Mouse (Mus musculus) kidney, embryonic 15.5 days (tissue): ENCODE data around the gene Mpp2. TPM values are rescaled to one million over a fixed set of nuclear protein-coding genes. Genes with fewer than 3 reads are reported as not detected.
A peak's percentile ranks its signal among the peaks of the same experiment; 100 is the strongest.

Source experiments
- ATAC-seq: fragments of 200-750 bp; cut with Nextera tagmentation; replicated peaks from 2 replicates; pipeline ENCODE4 v1.8.0; 2017; ENCODE audit warnings: moderate TSS enrichment; ENCODE audit not compliant: low FRiP score
- H3K27ac ChIP-seq: fragments of 300-500 bp; sonication (generic); 2 replicates; pipeline ENCODE4 v1.5.1; 2015; ENCODE audit warnings: mild to moderate bottlenecking, inconsistent platforms
- H3K27me3 ChIP-seq: fragments of 300-500 bp; sonication (generic); 2 replicates; pipeline ENCODE4 v1.6.1; 2015; ENCODE audit warnings: inconsistent platforms
- H3K36me3 ChIP-seq: fragments of 300-500 bp; sonication (generic); 2 replicates; pipeline ENCODE4 v1.6.1; 2015; ENCODE audit warnings: inconsistent platforms
- H3K4me1 ChIP-seq: fragments of 300-500 bp; sonication (generic); 2 replicates; pipeline ENCODE4 v1.6.1; 2015; ENCODE audit warnings: inconsistent platforms
- H3K4me2 ChIP-seq: fragments of 300-500 bp; sonication (generic); 2 replicates; pipeline ENCODE4 v1.6.1; 2015; ENCODE audit warnings: moderate library complexity, mild to moderate bottlenecking, inconsistent platforms
- H3K4me3 ChIP-seq: fragments of 300-500 bp; sonication (generic); replicated peaks from 2 replicates; pipeline ENCODE4 v1.5.1; 2015; ENCODE audit warnings: mild to moderate bottlenecking, inconsistent platforms
- H3K9ac ChIP-seq: fragments of 300-500 bp; sonication (generic); 2 replicates; pipeline ENCODE4 v1.6.1; 2015; ENCODE audit warnings: mild to moderate bottlenecking, inconsistent platforms
- H3K9me3 ChIP-seq: fragments of 300-500 bp; sonication (generic); replicated peaks from 2 replicates; pipeline ENCODE4 v1.6.1; 2016; ENCODE audit warnings: inconsistent platforms
- WGBS: fragments of 180-500 bp; shearing (Covaris S2); methylation state at CpG from one replicate; pipeline ENCODE4 v1.1.7; 2015; ENCODE audit warnings: mixed read lengths; 5-methylcytosine and 5-hydroxymethylcytosine counted together
- polyA plus RNA-seq: library from polyadenylated mRNA; unstranded; fragments of >200 nt; fragmentation: Nextera tagmentation; extraction: Ambion mirVana; gene quantifications from 2 replicates; pipeline ENCODE4 v1.2.1, GENCODE M21; 2015

The Mpp2 gene
- polyA plus RNA-seq, 1 experiment from 2014 or later, result 14.0 TPM

- Histone ChIP-seq H3K4me1 (peaks cover 8% of the 10 kb centered on the region), H3K36me3 (no peaks in the 10 kb centered on the region), H3K4me3 (no peak overlapping the region), H3K9ac (no peak overlapping the region), H3K9me3 (peaks cover 9% of the 10 kb centered on the region), H3K27ac (no peak overlapping the region), H3K27me3 (no peaks in the 10 kb centered on the region), H3K4me2 (no peak overlapping the region)
- WGBS, result 83% methylated on average over 6 of the region's 6 CpGs
- ATAC-seq, result no peak
Measured at GRCm38 (mm10) chr11:102043381-102043780, 44.9 kb downstream of the Mpp2 start.

DNA sequence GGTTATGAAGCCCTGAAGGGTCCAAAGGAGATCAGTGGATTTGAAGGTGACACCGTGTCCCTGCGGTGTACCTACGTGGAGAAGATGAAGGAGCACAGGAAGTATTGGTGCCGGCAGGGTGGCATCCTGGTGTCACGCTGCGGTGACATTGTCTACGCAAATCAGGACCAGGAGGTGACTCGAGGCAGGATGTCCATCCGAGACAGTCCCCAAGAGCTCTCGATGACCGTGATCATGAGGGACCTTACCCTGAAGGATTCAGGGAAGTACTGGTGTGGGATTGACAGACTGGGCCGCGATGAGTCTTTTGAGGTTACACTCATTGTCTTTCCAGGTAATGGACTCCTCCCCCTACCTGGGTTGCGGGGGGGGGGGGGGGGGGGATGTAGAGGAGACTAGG is 45.3 kb downstream of the Mpp2 start:
- H3K9ac ChIP-seq, result no peak overlapping the region
- no peak for ATAC-seq
- no peak overlapping the region for H3K27ac ChIP-seq
- H3K4me3 ChIP-seq, result no peak overlapping the region
- no peaks in the 10 kb centered on the region for H3K27me3 ChIP-seq
- no peaks in the 10 kb centered on the region for H3K36me3 ChIP-seq
- H3K9me3 ChIP-seq, result peaks cover 9% of the 10 kb centered on the region
- no peak overlapping the region for H3K4me2 ChIP-seq
- H3K4me1 ChIP-seq, result peaks cover 8% of the 10 kb centered on the region
- 87% methylated on average over 14 of the region's 14 CpGs for WGBS

DNA sequence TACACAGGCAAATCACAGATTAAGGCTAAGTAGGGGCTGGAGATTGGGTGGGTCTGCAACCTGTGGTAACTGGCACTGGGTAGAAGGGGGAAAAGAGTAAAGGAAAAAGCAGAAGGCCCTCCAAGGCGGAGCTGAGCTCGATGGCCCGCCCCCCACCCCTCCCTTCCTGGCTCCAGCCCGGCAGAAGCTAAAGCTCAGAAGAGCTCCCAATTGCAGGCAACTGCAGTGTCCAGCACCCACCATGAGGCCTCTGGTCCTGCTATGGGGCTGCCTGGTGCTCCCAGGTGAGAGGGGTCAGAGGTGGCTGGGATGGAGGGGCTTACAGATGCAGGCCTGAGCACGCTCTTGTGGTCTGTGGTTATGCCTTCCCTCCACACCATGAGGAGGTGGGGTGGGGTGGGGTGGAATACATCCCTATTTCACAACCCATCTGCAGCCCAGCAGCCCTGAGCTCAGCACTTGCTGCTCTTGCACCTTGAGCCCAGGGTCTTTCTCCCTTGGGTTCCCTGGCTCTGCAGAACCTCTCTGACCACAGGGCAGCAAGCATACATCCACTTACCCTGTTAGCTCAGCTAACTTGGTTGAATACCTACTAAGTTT is 46.9 kb downstream of the Mpp2 start, which contains the start of gene Cd300lg:
Gene Cd300lg, plus strand, starts transcription at position 160 of the 600 bp plus-strand sequence.
- Histone ChIP-seq H3K4me1 (peaks cover 8% of the 10 kb centered on the region), H3K4me2 (no peak within 1 kb of the TSS), H3K9me3 (peaks cover 9% of the 10 kb centered on the region), H3K9ac (no peak within 1 kb of the TSS), H3K36me3 (no peaks in the 10 kb centered on the region), H3K4me3 (no peak within 1 kb of the TSS), H3K27ac (no peak within 1 kb of the TSS), H3K27me3 (no peaks in the 10 kb centered on the region)
- WGBS, result 60% methylated on average over 5 of the region's 5 CpGs
- no peak for ATAC-seq

DNA sequence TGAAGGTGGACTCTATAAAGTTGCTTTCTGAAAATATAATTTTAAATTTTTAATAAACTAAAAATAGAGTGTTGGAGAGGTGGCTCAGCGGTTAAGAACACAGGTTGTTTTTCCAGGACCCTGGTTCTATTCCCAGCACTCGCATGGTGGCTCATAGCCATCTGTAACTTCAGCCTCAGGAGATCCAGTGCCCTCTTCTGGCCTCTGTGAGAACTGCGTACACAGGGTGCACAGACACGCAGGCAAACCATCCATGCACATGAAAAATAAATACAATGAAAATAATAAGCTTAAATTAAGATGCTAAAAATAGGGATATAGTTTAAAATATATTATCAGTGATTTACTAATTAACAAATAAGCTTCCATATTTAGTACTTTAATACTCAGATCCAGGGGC is 47.7 kb downstream of the Mpp2 start:
- ATAC-seq, result no peak
- 73% methylated on average over 4 of the region's 4 CpGs for WGBS
- H3K4me3 ChIP-seq, result no peak overlapping the region
- no peaks in the 10 kb centered on the region for H3K27me3 ChIP-seq
- H3K27ac ChIP-seq, result no peak overlapping the region
- peaks cover 6% of the 10 kb centered on the region for H3K9me3 ChIP-seq
- H3K4me2 ChIP-seq, result no peak overlapping the region
- peaks cover 8% of the 10 kb centered on the region for H3K4me1 ChIP-seq
- H3K36me3 ChIP-seq, result no peaks in the 10 kb centered on the region
- H3K9ac ChIP-seq, result no peak overlapping the region

GRCm38 (mm10) chr11:102040138-102040524 is 48.2 kb downstream of the Mpp2 start:
- Histone ChIP-seq H3K4me2 (no peak overlapping the region), H3K36me3 (no peaks in the 10 kb centered on the region), H3K9me3 (peaks cover under 1% of the 10 kb centered on the region; the same call in 1 of the 2 replicates), H3K27ac (no peak overlapping the region), H3K9ac (no peak overlapping the region), H3K4me3 (no peak overlapping the region), H3K27me3 (no peaks in the 10 kb centered on the region), H3K4me1 (peaks cover 8% of the 10 kb centered on the region)
- peak; percentile 91 for ATAC-seq
- WGBS, result 0% methylated on average over 9 of the region's 9 CpGs

DNA sequence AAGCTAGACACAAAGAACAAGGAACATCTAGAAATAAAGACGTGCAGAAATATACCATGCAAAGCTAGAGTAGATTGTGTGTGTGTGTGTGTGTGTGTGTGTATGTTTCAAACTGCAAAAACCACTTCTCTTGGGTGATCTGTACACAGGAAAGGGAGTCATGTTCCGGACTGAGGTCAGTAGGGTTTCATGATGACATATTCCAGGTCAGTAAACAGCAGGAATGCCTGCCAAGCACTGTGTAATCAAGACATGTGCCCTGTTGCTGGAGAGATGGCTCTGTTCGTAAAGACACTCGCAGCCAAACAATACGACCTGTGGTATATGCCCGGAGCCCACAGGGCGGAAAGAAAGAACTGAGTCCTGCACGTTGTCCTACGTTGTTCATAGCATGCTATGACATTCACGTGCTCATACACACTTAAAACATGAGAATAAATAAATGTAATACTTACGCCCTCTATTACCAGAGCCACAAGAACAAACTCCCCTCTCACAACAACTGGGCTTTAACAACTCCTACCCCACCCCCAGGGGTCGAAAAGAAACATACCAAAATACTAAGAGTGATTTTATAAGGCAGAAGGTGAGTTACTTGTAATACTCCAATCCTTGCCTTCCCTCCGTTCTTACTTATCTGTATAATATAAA is 48.7 kb downstream of the Mpp2 start:
- H3K36me3 ChIP-seq, result no peaks in the 10 kb centered on the region
- no peak for ATAC-seq
- H3K4me2 ChIP-seq, result no peak overlapping the region
- WGBS, result 49% methylated on average over 13 of the region's 13 CpGs
- no peak overlapping the region for H3K27ac ChIP-seq
- no peak overlapping the region for H3K9ac ChIP-seq
- no peak overlapping the region for H3K4me3 ChIP-seq
- H3K27me3 ChIP-seq, result no peaks in the 10 kb centered on the region
- H3K4me1 ChIP-seq, result peaks cover 8% of the 10 kb centered on the region
- no peaks in the 10 kb centered on the region for H3K9me3 ChIP-seq

- no peaks in the 10 kb centered on the region for H3K27me3 ChIP-seq
- no peak overlapping the region for H3K27ac ChIP-seq
- no peak overlapping the region for H3K9ac ChIP-seq
- H3K4me3 ChIP-seq, result no peak overlapping the region
- H3K36me3 ChIP-seq, result no peaks in the 10 kb centered on the region
- H3K4me1 ChIP-seq, result peaks cover 14% of the 10 kb centered on the region
- H3K9me3 ChIP-seq, result no peaks in the 10 kb centered on the region
- H3K4me2 ChIP-seq, result no peak overlapping the region
- ATAC-seq, result no peak
- WGBS, result 75% methylated on average over 6 of the region's 6 CpGs
Measured at GRCm38 (mm10) chr11:102037789-102038188, 50.5 kb downstream of the Mpp2 start.

DNA sequence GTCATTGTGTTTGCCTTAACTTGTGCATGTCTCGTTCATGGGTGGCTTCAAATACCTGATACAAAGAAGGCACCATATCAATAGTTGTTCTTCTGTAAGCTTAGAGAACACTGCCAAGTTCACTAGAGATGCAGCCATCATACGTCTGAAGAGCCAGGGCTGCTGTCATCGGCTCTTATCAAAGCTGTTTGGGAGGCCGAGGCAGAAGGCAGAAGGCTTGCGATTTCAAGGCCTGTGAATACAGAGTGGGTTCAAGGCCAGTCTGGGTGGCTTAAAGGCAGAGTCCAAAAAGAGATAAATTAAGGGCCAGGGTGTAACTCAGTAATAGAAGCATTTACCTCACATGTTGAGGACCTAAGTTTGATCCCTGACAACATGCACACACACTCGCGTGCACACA is 52.0 kb downstream of the Mpp2 start:
- Histone ChIP-seq H3K4me1 (peaks cover 14% of the 10 kb centered on the region), H3K36me3 (no peaks in the 10 kb centered on the region), H3K9ac (no peak overlapping the region), H3K27ac (no peak overlapping the region), H3K27me3 (0 out of 2 replicates have a peak, but pooled peaks cover 4% of the 10 kb centered on the region), H3K4me2 (no peak overlapping the region), H3K9me3 (no peaks in the 10 kb centered on the region), H3K4me3 (no peak overlapping the region)
- no peak for ATAC-seq
- 80% methylated on average over 7 of the region's 7 CpGs for WGBS

DNA sequence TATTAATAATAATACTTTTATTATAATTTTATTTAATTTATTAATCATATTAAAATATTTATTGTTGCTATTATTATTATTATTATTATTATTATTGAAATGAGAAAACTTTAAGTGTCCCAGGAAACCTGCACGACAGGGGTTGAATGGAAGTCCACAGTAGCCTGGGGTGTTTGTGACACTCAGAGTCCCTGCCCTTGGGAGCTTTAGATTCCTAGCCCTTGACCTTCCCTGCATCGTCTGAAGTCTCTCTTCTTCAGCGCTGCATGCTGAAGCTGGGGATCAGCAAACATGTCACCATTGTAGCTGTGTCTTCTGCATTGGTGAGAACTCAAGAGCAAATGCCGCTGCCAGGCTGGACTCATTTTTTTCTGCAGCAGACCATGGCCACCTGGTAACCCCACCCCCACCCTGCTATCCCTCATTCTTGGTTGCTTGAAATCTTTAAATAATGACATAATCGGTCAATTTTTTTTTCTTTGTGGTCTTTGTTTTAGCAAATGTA is 52.8 kb downstream of the Mpp2 start:
- H3K9ac ChIP-seq, result no peak overlapping the region
- H3K36me3 ChIP-seq, result no peaks in the 10 kb centered on the region
- no peaks in the 10 kb centered on the region for H3K9me3 ChIP-seq
- no peak for ATAC-seq
- H3K4me2 ChIP-seq, result no peak overlapping the region
- WGBS, result 82% methylated on average over 5 of the region's 5 CpGs
- peaks cover 14% of the 10 kb centered on the region for H3K4me1 ChIP-seq
- H3K4me3 ChIP-seq, result no peak overlapping the region
- peaks cover 9% of the 10 kb centered on the region; the same call in 1 of the 2 replicates for H3K27me3 ChIP-seq
- H3K27ac ChIP-seq, result no peak overlapping the region

DNA sequence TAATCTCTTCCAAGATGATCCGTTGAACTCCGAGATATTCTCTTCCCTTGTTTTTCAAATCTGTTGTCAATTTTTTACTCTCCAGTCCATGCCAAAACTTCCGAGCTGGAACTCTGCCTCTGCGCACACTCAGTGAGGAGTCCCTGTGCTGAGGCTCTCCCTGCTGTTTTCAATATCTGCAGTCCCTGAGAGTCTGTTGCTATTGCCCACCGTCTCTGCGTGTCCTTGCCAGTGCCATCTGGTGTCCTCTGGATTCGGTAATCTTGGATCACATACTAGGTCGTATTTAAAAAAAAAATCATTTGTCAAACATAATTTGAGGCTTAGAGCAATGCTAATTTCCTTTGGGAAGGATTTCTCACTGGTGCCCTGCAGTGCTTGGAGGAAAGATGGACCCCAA is 53.4 kb downstream of the Mpp2 start:
- H3K4me1 ChIP-seq, result peaks cover 16% of the 10 kb centered on the region
- no peak overlapping the region for H3K9ac ChIP-seq
- no peaks in the 10 kb centered on the region for H3K9me3 ChIP-seq
- peaks cover 14% of the 10 kb centered on the region for H3K27me3 ChIP-seq
- no peak overlapping the region for H3K4me3 ChIP-seq
- no peak for ATAC-seq
- H3K36me3 ChIP-seq, result no peaks in the 10 kb centered on the region
- no peak overlapping the region for H3K27ac ChIP-seq
- no peak overlapping the region for H3K4me2 ChIP-seq
- 74% methylated on average over 8 of the region's 8 CpGs for WGBS

DNA sequence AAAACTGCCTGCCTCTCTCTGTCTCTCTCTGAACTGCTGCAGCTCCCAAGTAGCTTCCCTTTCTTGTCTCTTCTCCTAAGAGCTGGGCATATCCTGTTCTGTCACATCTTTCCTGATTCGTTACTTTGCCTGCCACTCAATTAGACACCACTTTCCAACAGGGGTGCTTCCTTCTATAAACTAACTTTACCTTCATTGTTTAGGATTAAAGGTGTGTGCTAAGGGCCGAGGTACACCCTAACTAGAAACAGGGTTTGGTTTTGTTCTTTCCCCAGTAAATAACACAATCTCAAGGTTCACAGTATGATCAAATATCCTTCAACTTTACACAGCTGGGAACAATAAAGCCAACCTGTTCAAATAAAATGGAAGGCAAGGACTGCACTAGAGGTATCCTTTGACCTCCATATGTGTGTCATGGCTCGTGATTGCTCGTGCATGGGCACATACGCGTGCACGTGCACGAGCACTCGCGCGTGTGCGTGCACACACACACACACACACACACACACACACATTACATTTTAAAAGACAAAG is 55.2 kb downstream of the Mpp2 start:
- Histone ChIP-seq H3K4me1 (peaks cover 11% of the 10 kb centered on the region), H3K4me2 (no peak overlapping the region), H3K9me3 (no peaks in the 10 kb centered on the region), H3K27ac (no peak overlapping the region), H3K36me3 (no peaks in the 10 kb centered on the region), H3K4me3 (no peak overlapping the region), H3K9ac (no peak overlapping the region), H3K27me3 (peaks cover 26% of the 10 kb centered on the region)
- ATAC-seq, result no peak
- WGBS, result 94% methylated on average over 12 of the region's 12 CpGs

GRCm38 (mm10) chr11:102031149-102031548 is 57.2 kb downstream of the Mpp2 start:
- WGBS, result 87% methylated on average over 7 of the region's 7 CpGs
- H3K27ac ChIP-seq, result no peak overlapping the region
- no peaks in the 10 kb centered on the region for H3K36me3 ChIP-seq
- no peak overlapping the region for H3K4me2 ChIP-seq
- no peak for ATAC-seq
- peaks cover 29% of the 10 kb centered on the region for H3K27me3 ChIP-seq
- H3K9ac ChIP-seq, result no peak overlapping the region
- no peaks in the 10 kb centered on the region for H3K9me3 ChIP-seq
- no peak overlapping the region for H3K4me3 ChIP-seq
- H3K4me1 ChIP-seq, result peaks cover 26% of the 10 kb centered on the region
